Mouse (Mus musculus): ENCODE data around the gene Dnase2a. TPM values are rescaled to one million over a fixed set of nuclear protein-coding genes. Genes with fewer than 3 reads are reported as not detected.

Gene Dnase2a
- polyA plus RNA-seq, 1 experiment, result 44.9 TPM

DNA sequence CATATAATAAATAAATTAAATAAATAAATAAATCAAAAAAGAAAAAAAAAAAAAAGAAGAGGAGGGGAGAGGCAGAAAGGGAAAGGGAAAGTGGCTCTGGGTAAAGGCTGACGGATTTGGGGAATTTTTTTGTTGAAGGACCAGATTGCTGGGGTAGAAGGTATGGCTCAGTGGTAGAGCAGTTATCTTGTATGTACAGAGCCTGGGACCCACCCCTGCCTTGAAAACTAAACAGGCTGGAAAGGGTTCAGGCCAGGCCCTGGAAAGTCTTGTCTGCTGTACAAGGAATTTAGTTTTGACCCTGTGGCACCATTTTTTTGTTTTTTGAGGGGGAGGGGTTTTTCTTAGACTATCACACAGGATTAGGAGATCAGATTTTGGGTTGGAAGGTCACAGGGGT lies 29.4 kb upstream of the Dnase2a start:
- Histone ChIP-seq H3K4me1 (ENCODE audit: control insufficient read depth, insufficient read depth, insufficient read length) (no peaks in the 10 kb centered on the region), H3K4me3 (ENCODE audit: extremely low read depth, insufficient read depth, insufficient read length) (no peak overlapping the region), H3K27me3 (ENCODE audit: control insufficient read depth, insufficient read depth, low read length) (no peaks in the 10 kb centered on the region), H3K27ac (ENCODE audit: insufficient read depth, low read length) (no peak overlapping the region), H3K36me3 (ENCODE audit: control insufficient read depth, insufficient read depth, low read length) (no peaks in the 10 kb centered on the region)
- DNase-seq (ENCODE audit: low read depth in 1 of 2, low spot score in 2 of 2), result no peak
- 86% methylated on average over 1 of the region's 1 CpGs for whole genome bisulfite sequencing
- TF ChIP-seq POLR2A (IDR thresholded peaks at IDR 0.05; ENCODE audit: low read depth, low read length) (no peak), CTCF (IDR thresholded peaks at IDR 0.05; ENCODE audit: extremely low read depth, insufficient read depth, insufficient read length, insufficient replicate concordance) (no peak)

DNA sequence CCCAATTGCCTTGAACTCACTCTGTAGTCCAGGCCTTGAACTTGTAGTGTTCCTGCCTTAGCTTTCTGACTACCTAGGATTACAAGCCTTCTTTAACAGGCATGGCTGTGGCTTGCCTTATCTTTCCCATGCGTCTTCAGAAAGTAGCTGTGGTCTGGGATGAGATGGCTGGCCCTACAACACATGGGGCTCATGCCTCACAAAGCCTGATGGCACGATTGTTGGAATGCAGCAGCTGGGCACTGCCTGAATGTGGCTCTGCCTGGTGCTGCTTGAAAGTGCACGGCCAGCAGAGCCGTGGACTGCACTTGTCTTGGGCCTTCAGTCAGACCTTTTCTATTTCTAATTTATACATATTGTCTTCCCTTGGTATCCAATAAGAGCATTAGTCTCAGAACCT lies 23.6 kb upstream of the Dnase2a start:
- no peak overlapping the region for H3K27ac ChIP-seq (ENCODE audit: insufficient read depth, low read length)
- DNase-seq (ENCODE audit: low read depth in 1 of 2, low spot score in 2 of 2), result no peak
- TF ChIP-seq POLR2A (IDR thresholded peaks at IDR 0.05; ENCODE audit: low read depth, low read length), result no peak
- TF ChIP-seq CTCF (IDR thresholded peaks at IDR 0.05; ENCODE audit: extremely low read depth, insufficient read depth, insufficient read length, insufficient replicate concordance), result no peak
- no peaks in the 10 kb centered on the region for H3K27me3 ChIP-seq (ENCODE audit: control insufficient read depth, insufficient read depth, low read length)
- H3K4me1 ChIP-seq (ENCODE audit: control insufficient read depth, insufficient read depth, insufficient read length), result no peaks in the 10 kb centered on the region
- H3K36me3 ChIP-seq (ENCODE audit: control insufficient read depth, insufficient read depth, low read length), result 0 out of 2 replicates have a peak, but pooled peaks cover 3% of the 10 kb centered on the region
- WGBS, result 87% methylated on average over 4 of the region's 4 CpGs
- no peak overlapping the region for H3K4me3 ChIP-seq (ENCODE audit: extremely low read depth, insufficient read depth, insufficient read length)

DNA sequence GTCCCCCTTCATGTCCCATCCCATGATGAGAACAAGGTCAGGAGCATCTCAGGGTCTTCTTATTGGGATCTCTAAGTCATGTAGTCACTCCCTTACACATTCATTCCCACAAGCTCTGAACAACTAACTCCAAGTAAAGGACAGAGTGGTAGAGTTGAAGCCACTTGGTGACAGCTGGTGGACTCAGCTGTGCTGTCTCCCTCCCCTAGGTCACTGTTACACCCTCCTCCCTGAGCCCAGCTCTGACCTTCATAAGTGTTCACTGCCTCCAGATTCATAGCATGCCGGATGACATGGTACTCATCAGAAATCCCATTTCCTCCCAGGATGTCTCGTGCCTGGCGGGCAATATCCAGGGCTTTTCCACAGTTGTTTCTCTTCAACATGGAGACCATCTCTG lies 20.1 kb upstream of the Dnase2a start:
- H3K27ac ChIP-seq (ENCODE audit: insufficient read depth, low read length), result no peak overlapping the region
- 0 out of 2 replicates have a peak, but pooled peaks cover 3% of the 10 kb centered on the region for H3K36me3 ChIP-seq (ENCODE audit: control insufficient read depth, insufficient read depth, low read length)
- no peak for DNase-seq (ENCODE audit: low read depth in 1 of 2, low spot score in 2 of 2)
- no peaks in the 10 kb centered on the region for H3K4me1 ChIP-seq (ENCODE audit: control insufficient read depth, insufficient read depth, insufficient read length)
- H3K27me3 ChIP-seq (ENCODE audit: control insufficient read depth, insufficient read depth, low read length), result no peaks in the 10 kb centered on the region
- no peak for TF ChIP-seq CTCF (IDR thresholded peaks at IDR 0.05; ENCODE audit: extremely low read depth, insufficient read depth, insufficient read length, insufficient replicate concordance)
- no peak overlapping the region for H3K4me3 ChIP-seq (ENCODE audit: extremely low read depth, insufficient read depth, insufficient read length)
- WGBS, result 92% methylated on average over 3 of the region's 3 CpGs

DNA sequence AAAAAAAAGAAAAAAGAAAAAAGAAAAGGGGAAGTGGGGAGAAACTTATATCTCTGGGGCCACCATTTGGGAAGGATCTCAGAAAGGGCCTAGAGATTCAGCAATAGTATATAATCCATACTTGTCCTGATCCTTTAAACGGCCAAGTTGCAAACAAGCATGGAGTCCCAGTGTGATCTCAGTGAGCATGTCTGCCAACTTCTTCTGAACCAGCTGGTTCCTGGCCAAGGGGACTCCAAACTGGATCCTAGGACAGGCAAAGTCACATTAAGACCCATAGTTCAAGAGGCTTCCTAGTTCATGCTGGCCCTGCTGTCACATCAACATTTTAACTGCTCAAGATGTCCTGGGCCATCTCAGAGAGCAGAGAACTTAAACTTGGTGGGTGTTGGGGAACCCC lies 19.2 kb upstream of the Dnase2a start:
- H3K27ac ChIP-seq (ENCODE audit: insufficient read depth, low read length), result no peak overlapping the region
- no peak for DNase-seq (ENCODE audit: low read depth in 1 of 2, low spot score in 2 of 2)
- H3K27me3 ChIP-seq (ENCODE audit: control insufficient read depth, insufficient read depth, low read length), result no peaks in the 10 kb centered on the region
- 0 out of 2 replicates have a peak, but pooled peaks cover 3% of the 10 kb centered on the region for H3K36me3 ChIP-seq (ENCODE audit: control insufficient read depth, insufficient read depth, low read length)
- no peak overlapping the region for H3K4me3 ChIP-seq (ENCODE audit: extremely low read depth, insufficient read depth, insufficient read length)
- TF ChIP-seq POLR2A (IDR thresholded peaks at IDR 0.05; ENCODE audit: low read depth, low read length), result no peak
- H3K4me1 ChIP-seq (ENCODE audit: control insufficient read depth, insufficient read depth, insufficient read length), result no peaks in the 10 kb centered on the region
- WGBS, result 83% methylated on average over 1 of the region's 1 CpGs

DNA sequence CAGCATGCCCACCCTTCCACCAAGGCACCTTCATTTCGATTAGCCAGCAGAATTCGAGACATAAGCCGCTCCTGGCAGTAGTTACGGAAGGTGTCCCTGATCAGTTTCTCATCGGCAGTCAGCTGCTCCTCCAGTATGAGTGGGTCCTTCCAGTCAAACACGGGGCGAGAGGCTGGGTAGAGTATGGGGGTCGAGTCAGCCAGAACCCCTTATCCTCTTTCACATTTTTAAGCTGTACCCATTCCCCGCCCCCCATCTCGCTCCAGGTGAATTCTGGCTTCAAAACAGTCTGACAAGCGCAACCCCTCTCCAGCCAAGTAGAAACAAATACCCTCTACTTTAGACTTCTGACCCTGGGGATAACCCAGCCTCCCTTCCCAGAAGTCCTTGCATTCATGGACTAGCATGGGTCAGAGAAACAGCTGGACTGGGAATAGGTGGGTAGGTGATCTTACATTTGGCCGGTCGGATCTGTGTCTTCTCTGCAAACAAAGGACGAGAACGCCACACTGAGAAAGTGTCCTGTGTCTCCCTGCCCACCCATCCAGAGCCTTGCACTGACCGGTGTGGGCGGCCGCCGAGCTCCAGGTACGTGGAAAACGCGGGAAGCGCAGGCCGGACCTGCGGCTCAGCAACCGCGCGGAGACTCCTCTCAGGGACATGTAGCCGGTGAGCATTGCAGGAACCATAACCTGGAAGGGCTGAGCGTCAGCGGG lies 15.2 kb upstream of the Dnase2a start:
- Histone ChIP-seq H3K36me3 (ENCODE audit: control insufficient read depth, insufficient read depth, low read length) (no peaks in the 10 kb centered on the region), H3K27ac (ENCODE audit: insufficient read depth, low read length) (no peak overlapping the region), H3K27me3 (ENCODE audit: control insufficient read depth, insufficient read depth, low read length) (no peaks in the 10 kb centered on the region), H3K4me3 (ENCODE audit: extremely low read depth, insufficient read depth, insufficient read length) (peak overlapping the region; percentile 72), H3K4me1 (ENCODE audit: control insufficient read depth, insufficient read depth, insufficient read length) (no peaks in the 10 kb centered on the region)
- no peak for DNase-seq (ENCODE audit: low read depth in 1 of 2, low spot score in 2 of 2)
- TF ChIP-seq POLR2A (IDR thresholded peaks at IDR 0.05; ENCODE audit: low read depth, low read length), result no peak
- TF ChIP-seq CTCF (IDR thresholded peaks at IDR 0.05; ENCODE audit: extremely low read depth, insufficient read depth, insufficient read length, insufficient replicate concordance), result no peak
- 19% methylated on average over 31 of the region's 31 CpGs for WGBS

DNA sequence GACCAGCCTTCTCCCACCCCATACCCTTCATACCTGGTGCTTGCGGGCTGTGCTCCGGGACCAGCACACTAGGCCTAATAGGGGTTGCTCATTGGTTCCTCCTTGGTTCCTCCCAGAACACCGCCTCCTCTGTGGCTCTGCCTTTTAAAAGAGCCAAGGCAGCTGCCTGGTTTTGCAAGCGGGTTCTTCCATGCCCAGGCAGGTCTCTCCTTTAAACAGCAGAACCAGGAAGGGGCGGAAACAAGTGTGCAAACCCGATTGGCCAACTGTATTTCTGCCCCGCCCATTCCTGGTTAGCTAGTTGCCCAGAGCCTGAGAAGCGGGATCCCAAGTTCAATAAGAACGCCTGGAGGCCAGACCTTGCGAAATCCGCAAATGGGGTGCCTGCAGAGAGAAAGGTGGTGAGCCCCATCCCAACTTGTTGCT lies 14.6 kb upstream of the Dnase2a start, which contains the start of gene Gcdh:
TSS of gene Gcdh (minus strand) at position 213 of the 426 bp plus-strand sequence.
- H3K27ac ChIP-seq (ENCODE audit: insufficient read depth, low read length), result no peak within 1 kb of the TSS
- peak within 1 kb of the TSS; percentile 72 for H3K4me3 ChIP-seq (ENCODE audit: extremely low read depth, insufficient read depth, insufficient read length)
- H3K36me3 ChIP-seq (ENCODE audit: control insufficient read depth, insufficient read depth, low read length), result no peaks in the 10 kb centered on the region
- no peaks in the 10 kb centered on the region for H3K4me1 ChIP-seq (ENCODE audit: control insufficient read depth, insufficient read depth, insufficient read length)
- DNase-seq (ENCODE audit: low read depth in 1 of 2, low spot score in 2 of 2), result peak; percentile 84 to 86
- H3K27me3 ChIP-seq (ENCODE audit: control insufficient read depth, insufficient read depth, low read length), result no peaks in the 10 kb centered on the region
- 2% methylated on average over 11 of the region's 11 CpGs for WGBS
- TF ChIP-seq POLR2A (IDR thresholded peaks at IDR 0.05; ENCODE audit: low read depth, low read length), result 0 out of 2 replicates have a peak, but pooled peaks have one; percentile 9
- no peak for TF ChIP-seq CTCF (IDR thresholded peaks at IDR 0.05; ENCODE audit: extremely low read depth, insufficient read depth, insufficient read length, insufficient replicate concordance)

DNA sequence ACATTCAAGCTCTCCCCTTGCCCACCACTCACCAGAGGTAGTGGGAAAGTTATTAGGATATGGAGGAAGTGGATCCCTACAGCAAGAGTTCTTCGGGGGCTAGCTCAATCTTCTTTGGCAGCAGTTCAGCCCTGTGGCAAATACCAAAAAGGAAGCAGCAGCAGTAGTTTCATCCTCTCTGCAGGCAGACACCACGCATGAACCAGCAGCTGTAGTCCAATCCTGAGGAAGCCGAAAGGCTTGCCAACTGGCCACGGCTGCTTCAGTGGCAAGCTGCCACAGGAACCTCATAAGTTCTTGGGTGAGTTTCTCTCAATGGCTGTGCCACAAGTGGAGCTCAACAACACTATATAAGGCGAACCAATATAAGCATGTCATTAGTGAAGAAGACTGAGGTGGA lies 12.4 kb upstream of the Dnase2a start:
- no peak for DNase-seq (ENCODE audit: low read depth in 1 of 2, low spot score in 2 of 2)

More for the DNA sequence above, 12.4 kb upstream of the Dnase2a start:
- no peaks in the 10 kb centered on the region for H3K27me3 ChIP-seq (ENCODE audit: control insufficient read depth, insufficient read depth, low read length)
- WGBS, result 88% methylated on average over 5 of the region's 5 CpGs
- no peaks in the 10 kb centered on the region for H3K36me3 ChIP-seq (ENCODE audit: control insufficient read depth, insufficient read depth, low read length)
- H3K4me3 ChIP-seq (ENCODE audit: extremely low read depth, insufficient read depth, insufficient read length), result no peak overlapping the region
- H3K4me1 ChIP-seq (ENCODE audit: control insufficient read depth, insufficient read depth, insufficient read length), result no peaks in the 10 kb centered on the region
- H3K27ac ChIP-seq (ENCODE audit: insufficient read depth, low read length), result no peak overlapping the region
- TF ChIP-seq POLR2A (IDR thresholded peaks at IDR 0.05; ENCODE audit: low read depth, low read length) (no peak), CTCF (IDR thresholded peaks at IDR 0.05; ENCODE audit: extremely low read depth, insufficient read depth, insufficient read length, insufficient replicate concordance) (no peak)

Data from spleen, adult 2 months (tissue).